ENCODE assay signal across 8 mouse cellular contexts in the genomic region with DNA sequence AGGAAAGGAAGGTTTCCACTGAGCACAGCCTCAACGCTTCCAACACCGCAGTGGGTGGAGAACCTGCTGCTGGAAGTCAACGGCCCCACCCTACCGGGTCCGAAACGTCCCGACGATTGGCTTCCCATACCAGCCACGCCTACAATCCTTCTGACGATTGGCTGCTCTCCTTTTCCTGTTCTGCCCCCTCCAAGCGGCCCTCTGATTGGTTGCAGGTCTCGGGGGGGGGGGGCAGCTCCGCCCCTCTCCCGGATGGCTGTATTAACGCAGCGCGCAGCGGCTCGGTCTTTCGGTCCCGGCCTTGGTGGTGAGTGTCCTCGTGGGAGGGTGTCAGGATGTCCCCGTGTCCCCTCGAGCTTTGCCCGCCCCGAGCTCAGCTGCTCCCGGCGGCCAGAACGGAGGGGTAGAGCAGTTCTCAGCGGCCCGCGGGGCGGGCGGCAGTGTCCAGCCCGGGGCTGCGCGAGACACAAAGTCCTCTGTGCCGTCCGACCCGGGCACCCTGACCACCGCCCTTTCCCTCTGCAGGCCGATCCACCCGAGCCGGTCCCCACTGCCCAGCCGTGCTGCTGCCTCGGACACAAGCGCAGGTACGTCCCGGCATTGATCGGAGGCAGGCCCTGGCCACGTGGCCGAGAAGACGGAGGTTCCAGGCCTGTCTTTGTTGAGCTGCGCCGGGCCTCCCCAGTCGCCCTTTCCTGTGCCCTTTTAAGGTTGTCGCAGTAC. TPM values are rescaled to one million over a fixed set of nuclear protein-coding genes. Genes with fewer than 3 reads are reported as not detected.
DNase-seq lines count a peak whose midpoint lies in the region; ATAC-seq lines count a peak whose summit lies in the region.

No protein-coding gene starts in this region.

- peak; percentile 99 for ATAC-seq in hindbrain, embryonic 12.5 days (ENCODE audit: low FRiP score)

- under 1% methylated on average over 57 of the region's 57 CpGs for WGBS in hindbrain, embryonic 12.5 days

- peak; percentile 97 for DNase-seq in NIH3T3 (ENCODE audit: low read depth)
- peak; percentile 95 to 96 for DNase-seq in cerebellum, postnatal 10 days
- DNase-seq in frontal cortex, postnatal 10 days (ENCODE audit: low spot score in 2 of 2), result peak; percentile 91 to 93
- DNase-seq in layer of hippocampus, postnatal 14 days (ENCODE audit: low spot score in 2 of 2), result peak; percentile 85 to 96
- peak; percentile 92 for DNase-seq in lung, postnatal 14 days
- DNase-seq in retina, adult 2 months (ENCODE audit: low read depth, low spot score), result peak; percentile 77
- DNase-seq in thymus, postnatal 36 days, result peak; percentile 86 to 93

- peaks cover 15% of the 10 kb centered on the region for H3K4me1 ChIP-seq in hindbrain, embryonic 12.5 days

- no peaks in the 10 kb centered on the region for H3K27me3 ChIP-seq in hindbrain, embryonic 12.5 days

- peak overlapping the region; percentile 87 for H3K27ac ChIP-seq in hindbrain, embryonic 12.5 days

- H3K4me3 ChIP-seq in hindbrain, embryonic 12.5 days, result peak overlapping the region; percentile 90

- peak overlapping the region; percentile 82 for H3K4me2 ChIP-seq in hindbrain, embryonic 12.5 days (replicated peaks)

- peak overlapping the region; percentile 96 for H3K9ac ChIP-seq in hindbrain, embryonic 12.5 days

- H3K36me3 ChIP-seq in hindbrain, embryonic 12.5 days, result peaks cover 16% of the 10 kb centered on the region

- H3K9me3 ChIP-seq in hindbrain, embryonic 12.5 days (replicated peaks), result no peaks in the 10 kb centered on the region

RNA-seq across cellular contexts. Expression of gene Usp46, which starts 24.8 kb away (rescaled TPM):
- polyA plus RNA-seq in hindbrain, embryonic 12.5 days (2016; fragmentation: Nextera tagmentation; extraction: Ambion mirVana), result 36.9 and 44.9 TPM in 2 replicates
- total RNA-seq in layer of hippocampus, postnatal 14 days (2021), result 100 to 1,000 TPM; 125 to 130 TPM

Comparison
In these comparisons a context has a peak if more than half of its experiments do, and no peak if none do; other contexts are left out.
1. Peak in every context shown above with its lines: DNase-seq, ATAC-seq, H3K4me3 ChIP-seq and H3K27ac ChIP-seq.